Mouse (Mus musculus): ENCODE measurements around the gene Ei24. TPM values are rescaled to one million over a fixed set of nuclear protein-coding genes. Genes with fewer than 3 reads are reported as not detected.

The Ei24 gene
- polyA plus RNA-seq, 1 experiment from 2014 or later: 45.8 TPM

GRCm38 (mm10) chr9:36768156-36769047 is 28.8 kb downstream of the Ei24 start:
- WGBS: 13% methylated on average over 25 of the region's 25 CpGs
- no peak for ATAC-seq (ENCODE audit: insufficient number of reproducible peaks, insufficient read depth, low FRiP score, low read depth)
- peak overlapping the region; percentile 94 for H3K4me3 ChIP-seq (ENCODE audit: low read depth, low read length)
- H3K27ac ChIP-seq (ENCODE audit: low read length): peak overlapping the region; percentile 83
- H3K9ac ChIP-seq (replicated peaks; ENCODE audit: low read depth, low read length): peak overlapping the region; percentile 66
- H3K27me3 ChIP-seq (ENCODE audit: control insufficient read depth, insufficient read depth, low read length): no peaks in the 10 kb centered on the region
- H3K36me3 ChIP-seq (ENCODE audit: control insufficient read depth, insufficient read depth, low read length): peaks cover 14% of the 10 kb centered on the region
- no peaks in the 10 kb centered on the region for H3K9me3 ChIP-seq (ENCODE audit: control insufficient read depth, low read depth, low read length)
- H3K4me2 ChIP-seq (replicated peaks; ENCODE audit: low read depth, low read length): peak overlapping the region; percentile 71
- H3K4me1 ChIP-seq (ENCODE audit: control insufficient read depth, insufficient read depth, low read length): 0 out of 2 replicates have a peak, but pooled peaks cover 5% of the 10 kb centered on the region

- peaks cover 22% of the 10 kb centered on the region for H3K36me3 ChIP-seq (ENCODE audit: control insufficient read depth, insufficient read depth, low read length)
- peak; percentile 99 for ATAC-seq (ENCODE audit: insufficient number of reproducible peaks, insufficient read depth, low FRiP score, low read depth)
- H3K4me2 ChIP-seq (replicated peaks; ENCODE audit: low read depth, low read length): peak within 1 kb of the TSS; percentile 74
- no peaks in the 10 kb centered on the region for H3K9me3 ChIP-seq (ENCODE audit: control insufficient read depth, low read depth, low read length)
- no peaks in the 10 kb centered on the region for H3K27me3 ChIP-seq (ENCODE audit: control insufficient read depth, insufficient read depth, low read length)
- H3K27ac ChIP-seq (ENCODE audit: low read length): peak within 1 kb of the TSS; percentile 83
- H3K4me1 ChIP-seq (ENCODE audit: control insufficient read depth, insufficient read depth, low read length): 0 out of 2 replicates have a peak, but pooled peaks cover 5% of the 10 kb centered on the region
- H3K4me3 ChIP-seq (ENCODE audit: low read depth, low read length): peak within 1 kb of the TSS; percentile 94
- under 1% methylated on average over 60 of the region's 60 CpGs for WGBS
- H3K9ac ChIP-seq (replicated peaks; ENCODE audit: low read depth, low read length): peak within 1 kb of the TSS; percentile 66
These were observed 29.7 kb downstream of the Ei24 start, which contains the start of gene Stt3a for GRCm38 (mm10) chr9:36767203-36768143. Gene Stt3a (minus strand): TSS chr9:36767679.

- ATAC-seq (ENCODE audit: insufficient number of reproducible peaks, insufficient read depth, low FRiP score, low read depth): no peak
- Histone ChIP-seq H3K4me2 (replicated peaks; ENCODE audit: low read depth, low read length) (no peak overlapping the region), H3K9me3 (ENCODE audit: control insufficient read depth, low read depth, low read length) (no peaks in the 10 kb centered on the region), H3K36me3 (ENCODE audit: control insufficient read depth, insufficient read depth, low read length) (peaks cover 33% of the 10 kb centered on the region), H3K4me3 (ENCODE audit: low read depth, low read length) (no peak overlapping the region), H3K9ac (replicated peaks; ENCODE audit: low read depth, low read length) (no peak overlapping the region), H3K27me3 (ENCODE audit: control insufficient read depth, insufficient read depth, low read length) (no peaks in the 10 kb centered on the region), H3K27ac (ENCODE audit: low read length) (no peak overlapping the region), H3K4me1 (ENCODE audit: control insufficient read depth, insufficient read depth, low read length) (0 out of 2 replicates have a peak, but pooled peaks cover 5% of the 10 kb centered on the region)
- WGBS: 100% methylated on average over 1 of the region's 1 CpGs
These were observed 32.8 kb downstream of the Ei24 start for GRCm38 (mm10) chr9:36764378-36764777.

Other genes with a start within 250 kb of the Ei24 start
- gene Gm17689, start 214.8 kb downstream of the Ei24 start, polyA plus RNA-seq (2014; fragmentation: Nextera tagmentation; extraction: Ambion mirVana): not detected in 2 replicates
- not detected in 2 replicates for gene A630095E13Rik, start 154.0 kb downstream of the Ei24 start, polyA plus RNA-seq (2014; fragmentation: Nextera tagmentation; extraction: Ambion mirVana)
- gene Acrv1, start 104.2 kb downstream of the Ei24 start, polyA plus RNA-seq (2014; fragmentation: Nextera tagmentation; extraction: Ambion mirVana): not detected in 2 replicates
- 42.0 and 42.6 TPM in 2 replicates for gene Chek1, start 70.3 kb downstream of the Ei24 start, polyA plus RNA-seq (2014; fragmentation: Nextera tagmentation; extraction: Ambion mirVana)
- gene Stt3a, start 29.7 kb downstream of the Ei24 start, polyA plus RNA-seq (2014; fragmentation: Nextera tagmentation; extraction: Ambion mirVana): 240 and 279 TPM in 2 replicates
- gene Fez1, start 24.5 kb upstream of the Ei24 start, polyA plus RNA-seq (2014; fragmentation: Nextera tagmentation; extraction: Ambion mirVana): 24.0 and 25.5 TPM in 2 replicates